Mouse (Mus musculus) liver, adult 2 months (tissue): Measurements from ENCODE around the gene Lrig1. TPM values are rescaled to one million over a fixed set of nuclear protein-coding genes. Genes with fewer than 3 reads are reported as not detected.

Source experiments
- DNase-seq: peaks from one replicate; pipeline ENCODE4 v3.0.0-alpha.2; 2011; ENCODE audit warnings: low read depth, low spot score; ENCODE audit errors: extremely low read depth
- H3K27ac ChIP-seq: fragments of 200-500 bp; replicated peaks from 2 replicates; pipeline ENCODE4 v1.5.1; 2012; ENCODE audit warnings: low read depth, mild to moderate bottlenecking, control low read depth, inconsistent platforms, low read length; ENCODE audit not compliant: insufficient read depth
- H3K27me3 ChIP-seq: fragments of 200-500 bp; 2 replicates; pipeline ENCODE4 v1.6.1; 2012; ENCODE audit warnings: mild to moderate bottlenecking, moderate library complexity, low read length, inconsistent platforms; ENCODE audit not compliant: control insufficient read depth, insufficient read depth
- H3K36me3 ChIP-seq: fragments of 200-500 bp; 2 replicates; pipeline ENCODE4 v1.6.1; 2012; ENCODE audit warnings: low read length, inconsistent platforms; ENCODE audit not compliant: control insufficient read depth, insufficient read depth
- H3K4me1 ChIP-seq: fragments of 200-500 bp; 2 replicates; pipeline ENCODE4 v1.6.1; 2011; ENCODE audit warnings: low read length; ENCODE audit not compliant: control insufficient read depth, insufficient read depth
- H3K4me3 ChIP-seq: fragments of 200-500 bp; 2 replicates; pipeline ENCODE4 v1.5.1; 2011; ENCODE audit warnings: low read depth, mild to moderate bottlenecking, control low read depth, low read length, moderate library complexity; ENCODE audit not compliant: insufficient read depth
- H3K79me2 ChIP-seq: fragments of 200-500 bp; 2 replicates; pipeline ENCODE4 v1.6.1; 2012; ENCODE audit warnings: inconsistent platforms, mild to moderate bottlenecking, low read length, moderate library complexity; ENCODE audit not compliant: control insufficient read depth, insufficient read depth
- H3K9ac ChIP-seq: fragments of 200-500 bp; 2 replicates; pipeline ENCODE4 v1.6.1; 2012; ENCODE audit warnings: low read depth, mild to moderate bottlenecking, control low read depth, inconsistent platforms, low read length
- CTCF ChIP-seq: fragments of 200-500 bp; IDR thresholded peaks from 2 replicates; pipeline ENCODE4 v1.5.1; 2011; ENCODE audit warnings: low read depth, low read length, control low read depth
- POLR2A ChIP-seq: fragments of 200-500 bp; IDR thresholded peaks from 2 replicates; pipeline ENCODE4 v1.6.1; 2011; ENCODE audit warnings: low read length, control low read depth; ENCODE audit not compliant: insufficient read depth; ENCODE audit errors: extremely low read depth
- WGBS: fragments of 180-500 bp; shearing (Covaris S2); methylation state at CpG from one replicate; pipeline ENCODE4 v1.1.7; 2018; 5-methylcytosine and 5-hydroxymethylcytosine counted together
- polyA plus RNA-seq: library from polyadenylated mRNA; depleted of rRNA; stranded (reverse); fragments of >200 nt; gene quantifications from 2 replicates; pipeline ENCODE4 v1.2.3, GENCODE M21; 2012
- total RNA-seq: library from RNA; depleted of rRNA; stranded (reverse); fragments of >200 nt; gene quantifications from 2 replicates; pipeline ENCODE4 v1.2.3, GENCODE M21; 2014

The Lrig1 gene
- total and polyA plus RNA-seq, 2 experiments: 12.4 to 14.8 TPM

DNA sequence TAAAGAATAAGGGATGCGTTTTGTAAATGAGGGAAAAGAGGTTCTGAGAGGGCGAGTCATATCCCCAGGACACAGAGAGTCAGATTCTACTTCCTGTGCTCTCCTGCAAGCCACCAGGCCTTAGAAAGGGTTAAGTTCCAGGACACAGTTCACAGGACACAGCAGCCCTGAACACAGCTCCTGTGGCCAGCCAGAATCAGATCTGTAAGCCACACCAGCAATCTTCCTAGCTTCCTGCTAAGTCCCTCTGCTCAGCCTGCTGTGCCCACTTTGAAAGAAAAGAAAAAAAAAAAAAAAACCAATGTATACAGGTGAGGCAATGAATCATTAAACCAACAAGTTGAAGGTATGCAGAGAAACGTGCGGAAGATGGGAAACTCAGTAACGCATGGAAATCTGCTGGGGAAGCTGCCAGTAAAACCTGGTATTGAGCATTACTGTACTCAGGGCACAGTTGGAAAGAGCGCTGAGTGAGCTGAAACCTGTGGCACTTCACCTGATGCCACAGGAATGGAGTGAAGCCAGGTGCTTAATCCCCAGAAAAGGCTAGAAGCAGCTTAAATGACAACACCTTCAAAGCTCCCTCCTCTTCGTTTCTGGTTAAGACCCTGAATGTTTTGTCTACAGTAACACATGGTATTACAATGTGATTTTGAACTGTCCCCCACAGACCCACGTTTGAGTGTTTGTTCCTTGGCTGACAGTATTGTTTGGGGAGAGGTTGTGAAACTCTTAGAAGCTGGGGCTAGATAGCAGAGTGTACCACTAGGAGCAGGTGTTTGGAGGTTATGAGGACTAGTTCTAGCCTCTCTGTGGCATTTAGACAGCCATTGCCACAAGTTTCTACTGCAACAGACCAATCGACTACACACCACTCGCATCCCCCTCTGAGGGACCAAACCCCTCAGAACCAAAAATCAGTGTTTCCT lies 46.3 kb downstream of the Lrig1 start:
- no peak overlapping the region for H3K4me3 ChIP-seq
- peaks cover 23% of the 10 kb centered on the region for H3K4me1 ChIP-seq
- no peaks in the 10 kb centered on the region for H3K27me3 ChIP-seq
- TF ChIP-seq CTCF (no peak), POLR2A (no peak)
- peaks cover 32% of the 10 kb centered on the region; the same call in 1 of the 2 replicates for H3K79me2 ChIP-seq
- no peak overlapping the region for H3K9ac ChIP-seq
- peak; percentile 89 for DNase-seq
- H3K27ac ChIP-seq: peak overlapping the region; percentile 74
- 0 out of 2 replicates have a peak, but pooled peaks cover under 1% of the 10 kb centered on the region for H3K36me3 ChIP-seq
- WGBS: 32% methylated on average over 10 of the region's 10 CpGs

GRCm38 (mm10) chr6:94652659-94653213 lies 47.2 kb downstream of the Lrig1 start:
- peaks cover 29% of the 10 kb centered on the region; the same call in 1 of the 2 replicates for H3K79me2 ChIP-seq
- H3K9ac ChIP-seq: no peak overlapping the region
- TF ChIP-seq POLR2A (no peak), CTCF (no peak)
- no peaks in the 10 kb centered on the region for H3K36me3 ChIP-seq
- DNase-seq: no peak
- no peak overlapping the region for H3K4me3 ChIP-seq
- WGBS: 93% methylated on average over 6 of the region's 6 CpGs
- H3K27ac ChIP-seq: no peak overlapping the region
- no peaks in the 10 kb centered on the region for H3K27me3 ChIP-seq
- H3K4me1 ChIP-seq: peaks cover 24% of the 10 kb centered on the region

DNA sequence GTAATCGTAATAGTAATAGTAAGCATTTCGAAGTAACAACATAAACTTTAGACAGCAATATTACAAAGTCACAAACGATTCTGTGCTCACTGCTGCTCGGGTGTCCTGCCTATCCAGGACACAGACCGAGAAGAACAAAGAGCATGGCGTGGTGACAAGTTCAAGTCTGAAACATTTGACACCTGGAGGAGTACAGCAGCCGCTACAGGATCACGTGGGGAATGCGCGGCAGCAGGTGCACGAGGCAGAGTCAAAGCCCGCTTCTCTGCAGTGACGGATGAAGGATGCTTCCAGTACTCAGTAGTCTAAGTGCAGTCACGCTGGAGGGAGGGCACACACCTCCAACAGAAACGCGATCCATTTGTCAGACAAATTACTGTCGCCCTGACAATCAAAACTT lies 48.4 kb downstream of the Lrig1 start:
- Histone ChIP-seq H3K36me3 (no peaks in the 10 kb centered on the region), H3K4me3 (no peak overlapping the region), H3K79me2 (peaks cover 22% of the 10 kb centered on the region; the same call in 1 of the 2 replicates), H3K27me3 (no peaks in the 10 kb centered on the region), H3K4me1 (peaks cover 33% of the 10 kb centered on the region), H3K27ac (no peak overlapping the region), H3K9ac (no peak overlapping the region)
- WGBS: 86% methylated on average over 17 of the region's 17 CpGs
- TF ChIP-seq CTCF (no peak), POLR2A (no peak)
- DNase-seq: peak; percentile 57

- no peak overlapping the region for H3K4me3 ChIP-seq
- TF ChIP-seq CTCF: no peak
- no peak for TF ChIP-seq POLR2A
- H3K4me1 ChIP-seq: peaks cover 40% of the 10 kb centered on the region
- peaks cover 26% of the 10 kb centered on the region; the same call in 1 of the 2 replicates for H3K79me2 ChIP-seq
- H3K36me3 ChIP-seq: no peaks in the 10 kb centered on the region
- peak; percentile 54 for DNase-seq
- WGBS: 83% methylated on average over 1 of the region's 1 CpGs
- peak overlapping the region; percentile 94 for H3K27ac ChIP-seq
- no peak overlapping the region for H3K9ac ChIP-seq
- no peaks in the 10 kb centered on the region for H3K27me3 ChIP-seq
Measured at GRCm38 (mm10) chr6:94649637-94650036, 50.3 kb downstream of the Lrig1 start.

DNA sequence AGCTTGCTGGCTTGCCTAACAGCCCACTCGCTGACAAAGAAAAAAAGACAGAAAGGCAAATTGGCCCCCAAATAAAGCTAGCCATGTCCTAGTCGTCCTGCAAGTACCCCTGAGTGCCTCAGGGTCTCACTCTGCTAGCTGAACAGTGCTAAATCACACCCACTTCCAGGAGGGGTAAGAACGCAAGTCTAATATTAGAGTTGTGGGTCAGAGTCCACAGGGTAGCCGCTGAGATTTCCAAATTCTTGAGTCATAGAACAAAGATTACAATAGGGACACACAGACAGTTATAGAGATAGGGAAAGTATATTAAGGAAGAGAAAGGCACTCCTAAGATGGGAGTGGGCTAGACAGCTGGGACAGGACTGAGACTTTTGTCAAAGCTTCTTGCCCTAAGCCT lies 51.5 kb downstream of the Lrig1 start:
- Histone ChIP-seq H3K4me1 (peaks cover 35% of the 10 kb centered on the region), H3K9ac (peak overlapping the region; percentile 55), H3K4me3 (no peak overlapping the region), H3K27ac (peak overlapping the region; percentile 94), H3K27me3 (no peaks in the 10 kb centered on the region), H3K79me2 (peaks cover 33% of the 10 kb centered on the region), H3K36me3 (no peaks in the 10 kb centered on the region)
- TF ChIP-seq POLR2A (no peak), CTCF (no peak)
- peak; percentile 88 for DNase-seq
- 11% methylated on average over 4 of the region's 4 CpGs for WGBS
